Mouse (Mus musculus) monocyte, adult 59 days (primary cell): ENCODE results near the gene Mlycd. TPM values are rescaled to one million over a fixed set of nuclear protein-coding genes. Genes with fewer than 3 reads are reported as not detected.

Experiments used
- total RNA-seq, 2 experiments: library from RNA; stranded (reverse); gene quantifications; one replicate each; pipeline ENCODE4 v1.2.4; 2023

Mlycd gene
- total RNA-seq = 10 to 100 TPM; 12.9 to 13.7 TPM

DNA sequence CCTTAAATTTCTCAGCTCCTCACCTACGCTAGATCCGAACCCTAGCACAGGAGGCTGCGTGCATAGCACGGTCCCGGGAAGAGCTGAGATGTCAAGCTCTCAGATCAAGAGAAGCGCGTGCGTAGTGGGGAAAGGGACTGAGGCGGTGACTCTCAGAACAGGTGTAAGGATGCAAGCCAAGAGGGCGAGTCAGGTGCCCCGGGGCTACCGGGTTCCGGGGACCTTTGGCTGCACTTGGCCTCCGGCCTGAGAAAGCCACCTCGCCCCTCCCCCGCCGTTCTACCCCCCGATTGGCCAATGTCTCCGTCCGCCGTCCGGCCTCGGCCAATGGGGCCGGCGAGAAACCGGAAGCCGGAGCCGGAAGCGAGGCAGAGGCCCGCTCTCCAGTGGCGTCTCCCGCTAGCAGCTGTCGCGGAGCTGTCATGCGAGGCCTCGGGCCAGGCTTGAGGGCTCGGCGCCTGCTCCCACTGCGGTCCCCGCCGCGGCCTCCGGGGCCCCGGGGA, at the start of gene Mlycd:
TSS of gene Mlycd (plus strand) at position 355 of the 503 bp plus-strand sequence.

DNA sequence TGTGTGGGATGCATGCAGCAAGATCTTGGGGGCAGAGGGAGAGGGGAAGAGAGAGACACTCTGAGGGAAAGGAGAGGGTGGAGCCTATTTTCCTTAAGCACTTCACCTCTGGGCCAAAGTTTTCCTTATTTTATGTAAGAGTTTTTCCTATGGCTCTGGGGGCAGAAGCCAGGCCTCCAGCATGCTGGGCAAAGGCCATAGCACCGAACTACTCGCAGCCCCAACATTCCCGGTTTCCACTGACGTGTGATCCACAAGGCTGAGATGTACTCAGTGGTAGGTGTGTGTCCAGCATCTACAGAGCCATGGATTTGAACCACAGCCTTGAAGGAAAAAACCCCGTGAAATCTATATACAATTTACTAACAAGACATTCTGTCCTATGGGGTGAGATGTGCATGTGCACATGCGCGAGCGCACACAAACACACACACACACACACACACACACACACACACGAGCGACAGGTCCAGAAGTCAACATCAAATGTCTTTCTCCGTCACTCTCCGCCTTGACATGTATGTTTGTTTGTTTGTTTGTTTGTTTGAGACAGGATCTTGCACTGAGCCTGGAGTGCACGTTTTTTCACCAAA, 39.0 kb downstream of the Mlycd start, which contains the start of gene Osgin1:
TSS of gene Osgin1 (plus strand) at position 543 of the 593 bp plus-strand sequence.

DNA sequence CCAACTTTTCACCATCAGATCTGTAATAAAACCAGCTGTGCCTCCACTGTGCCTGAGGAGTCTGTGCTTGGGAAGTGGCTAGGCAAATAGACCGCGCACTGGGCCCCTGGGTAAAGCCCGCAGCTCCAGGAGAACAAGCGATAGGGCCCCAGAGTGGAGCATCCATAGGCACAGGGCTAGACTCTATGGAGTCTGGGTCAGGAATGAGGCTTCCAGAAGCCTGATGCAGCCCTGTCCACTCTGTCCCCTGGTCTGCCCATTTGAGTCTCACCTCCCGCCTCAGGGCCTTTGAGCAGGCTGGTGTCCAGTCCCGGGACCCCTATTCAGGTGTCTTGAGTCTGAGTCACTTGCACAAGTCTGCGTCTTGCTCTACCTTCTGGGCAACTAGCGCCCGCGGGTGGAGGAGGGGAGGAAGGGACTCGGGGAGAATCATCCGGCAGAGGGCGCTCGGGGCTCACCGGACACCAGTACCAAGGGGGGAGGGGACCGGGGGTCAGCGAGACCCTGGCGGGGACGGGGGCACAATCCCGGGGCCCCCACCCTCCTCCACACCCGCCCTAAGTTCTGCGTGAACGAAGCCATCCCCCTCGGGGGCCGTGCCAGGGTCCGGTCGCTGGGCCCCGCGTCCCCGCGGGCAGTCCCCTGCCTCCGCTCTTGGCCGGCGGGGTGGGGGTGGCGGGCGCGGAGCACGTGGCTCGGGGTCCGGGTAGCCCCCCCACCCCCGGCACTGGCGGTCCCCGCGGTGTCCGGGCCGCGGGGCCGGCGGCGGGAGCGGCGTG, 51.7 kb downstream of the Mlycd start, which contains the start of gene Necab2:
TSS of gene Necab2 (plus strand) at position 509 of the 779 bp plus-strand sequence.

Other genes starting within 250 kb of the Mlycd start
- 10 to 100 TPM; 78.0 to 89.4 TPM for gene Hsbp1, start 50.4 kb upstream of the Mlycd start, total RNA-seq
- 10 to 100 TPM; 60.5 to 66.7 TPM for gene Osgin1, start 39.2 kb downstream of the Mlycd start, total RNA-seq
- under 1 TPM; 0.81 to 0.88 TPM for gene Necab2, start 51.8 kb downstream of the Mlycd start, total RNA-seq
- gene Slc38a8, start 106.8 kb downstream of the Mlycd start, total RNA-seq = under 1 TPM in 1 of 2 experiments, not detected in 1; 0.18 TPM
- 10 to 100 TPM; 77.2 to 87.1 TPM for gene Mbtps1, start 163.9 kb downstream of the Mlycd start, total RNA-seq
- 10 to 100 TPM; 27.1 to 30.9 TPM for gene Hsdl1, start 180.3 kb downstream of the Mlycd start, total RNA-seq
- not detected for gene Dnaaf1, start 180.4 kb downstream of the Mlycd start, total RNA-seq
- 10 to 100 TPM; 12.1 to 12.9 TPM for gene Taf1c, start 210.3 kb downstream of the Mlycd start, total RNA-seq
- not detected for gene Adad2, start 217.9 kb downstream of the Mlycd start, total RNA-seq
- not detected for gene Kcng4, start 240.8 kb downstream of the Mlycd start, total RNA-seq